10 mouse cellular contexts compared by ENCODE assay signal in the genomic region with DNA sequence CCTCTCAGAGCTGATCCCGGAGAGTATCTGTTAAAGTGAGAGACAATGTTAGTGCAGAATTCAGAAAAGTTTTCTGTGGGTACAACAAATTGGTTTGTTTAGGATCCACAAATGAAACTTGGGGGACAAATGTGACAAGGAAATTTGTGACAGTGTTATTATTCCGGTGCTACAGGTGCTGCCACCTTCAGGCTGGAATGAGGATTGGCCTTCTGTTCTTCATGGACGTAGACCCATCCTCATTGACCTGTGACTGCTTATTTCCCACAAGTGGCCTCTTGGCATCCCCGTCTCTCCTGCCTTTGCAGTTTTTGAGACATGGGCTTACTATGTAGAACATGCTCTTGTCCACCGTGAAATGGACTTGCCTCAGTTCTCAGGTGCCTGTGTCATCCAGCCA.
DNase-seq lines count a peak whose midpoint lies in the region; ATAC-seq and TF ChIP-seq lines count a peak whose summit lies in the region.
"Had no signal": no experiment of that assay in that cellular context is flagged by ENCODE, and none has a peak within 500 bp of the region (broad histone marks: within the 10 kb centered on the region; RNA-seq: fewer than 3 reads in every experiment).

No protein-coding gene starts in this region.

- 70% methylated on average over 5 of the region's 5 CpGs for WGBS in heart, postnatal 0 days

- no peak for TF ChIP-seq POLR2A in testis, adult 2 months (IDR thresholded peaks at IDR 0.05; ENCODE audit: control insufficient read depth, low read depth, low read length)

- H3K4me3 ChIP-seq in heart, postnatal 0 days (ENCODE audit: low read depth, low read length): no peak overlapping the region
- peak overlapping the region; percentile 46 for H3K4me3 ChIP-seq in testis, adult 2 months (ENCODE audit: control insufficient read depth, low read depth, low read length)

- H3K27me3 ChIP-seq in heart, postnatal 0 days (ENCODE audit: control insufficient read depth, insufficient read depth, low read length): no peaks in the 10 kb centered on the region
- no peaks in the 10 kb centered on the region for H3K27me3 ChIP-seq in testis, adult 2 months (ENCODE audit: control insufficient read depth, insufficient read depth, low read length)

- no peak overlapping the region for H3K9ac ChIP-seq in heart, postnatal 0 days (replicated peaks; ENCODE audit: low read depth, low read length)

- H3K4me1 ChIP-seq in heart, postnatal 0 days (ENCODE audit: control insufficient read depth, insufficient read depth): no peaks in the 10 kb centered on the region
- no peaks in the 10 kb centered on the region for H3K4me1 ChIP-seq in testis, adult 2 months (ENCODE audit: control insufficient read depth, insufficient read depth, low read length)

- peak; percentile 45 for TF ChIP-seq CTCF in heart, postnatal 0 days (IDR thresholded peaks at IDR 0.05; ENCODE audit: low read depth)
- TF ChIP-seq CTCF in testis, adult 2 months (IDR thresholded peaks at IDR 0.05; ENCODE audit: control insufficient read depth, insufficient read depth, insufficient replicate concordance, low read depth, low read length): peak; percentile 26; the same call in 1 of the 2 replicates

- H3K4me2 ChIP-seq in heart, postnatal 0 days (ENCODE audit: low read depth, low read length): no peak overlapping the region

- DNase-seq in heart, postnatal 0 days (ENCODE audit: low spot score): no peak
- no peak for DNase-seq in heart, adult 11 months
- no peak for DNase-seq in testis, postnatal 10 days (ENCODE audit: low spot score)
- peak; percentile 38 for DNase-seq in thymus, postnatal 4 days
- no peak for DNase-seq in right cerebral cortex, adult 18-20 months
- DNase-seq in right cerebral cortex, adult 2 months (ENCODE audit: low spot score in 2 of 2): no peak
- DNase-seq: cerebellum, adult 8-10 months had no signal

- ATAC-seq in heart, postnatal 0 days (ENCODE audit: insufficient read depth, low read depth): no peak
- ATAC-seq in hematopoietic stem cell, adult 5-6 weeks (replicated peaks in 1 of 2; ENCODE audit: insufficient read depth in 1 of 2, low FRiP score in 2 of 2, low TSS enrichment in 1 of 2, low read depth in 1 of 2, poor library complexity in 2 of 2, severe bottlenecking in 2 of 2): peak; percentile 62 to 67; a peak in 3 of 4 replicates
- ATAC-seq: forebrain, embryonic 16.5 days had no signal

- no peaks in the 10 kb centered on the region; the same call in 1 of the 2 replicates for H3K36me3 ChIP-seq in heart, postnatal 0 days (replicated peaks; ENCODE audit: control insufficient read depth, insufficient read depth, low read length)
- H3K36me3 ChIP-seq in testis, adult 2 months (ENCODE audit: control insufficient read depth, insufficient read depth, low read length): no peaks in the 10 kb centered on the region

- TF ChIP-seq EP300 in heart, postnatal 0 days (IDR thresholded peaks at IDR 0.05; ENCODE audit: low read depth): no peak

- no peaks in the 10 kb centered on the region for H3K9me3 ChIP-seq in heart, postnatal 0 days (replicated peaks; ENCODE audit: control insufficient read depth, low read length)

- no peak overlapping the region for H3K27ac ChIP-seq in heart, postnatal 0 days (ENCODE audit: low read depth)
- no peak overlapping the region for H3K27ac ChIP-seq in testis, adult 2 months (ENCODE audit: control insufficient read depth, insufficient read depth, low read depth, low read length)
